Mouse (Mus musculus) forebrain, embryonic 12.5 days (tissue): ENCODE data around the gene Cmpk1. TPM values are rescaled to one million over a fixed set of nuclear protein-coding genes. Genes with fewer than 3 reads are reported as not detected.

Experiments
- ATAC-seq: fragments of 200-750 bp; cut with Nextera tagmentation; 2 replicates; pipeline ENCODE4 v1.8.0; 2017; ENCODE audit warnings: moderate TSS enrichment; ENCODE audit not compliant: low FRiP score
- H3K27ac ChIP-seq: fragments of 300-500 bp; sonication (generic); 2 replicates; pipeline ENCODE4 v1.5.1; 2016; ENCODE audit warnings: mild to moderate bottlenecking
- H3K27me3 ChIP-seq: fragments of 300-500 bp; sonication (generic); 2 replicates; pipeline ENCODE4 v1.6.1; 2016; ENCODE audit warnings: mild to moderate bottlenecking
- H3K36me3 ChIP-seq: fragments of 300-500 bp; sonication (generic); replicated peaks from 2 replicates; pipeline ENCODE4 v1.6.1; 2016; ENCODE audit warnings: mild to moderate bottlenecking
- H3K4me1 ChIP-seq: fragments of 300-500 bp; sonication (generic); 2 replicates; pipeline ENCODE4 v1.6.1; 2016
- H3K4me2 ChIP-seq: fragments of 300-500 bp; sonication (generic); 2 replicates; pipeline ENCODE4 v1.6.1; 2016; ENCODE audit warnings: mild to moderate bottlenecking, moderate library complexity
- H3K4me3 ChIP-seq: fragments of 300-500 bp; sonication (generic); replicated peaks from 2 replicates; pipeline ENCODE4 v1.5.1; 2016; ENCODE audit warnings: mild to moderate bottlenecking
- H3K9ac ChIP-seq: fragments of 300-500 bp; sonication (generic); 2 replicates; pipeline ENCODE4 v1.6.1; 2016; ENCODE audit warnings: mild to moderate bottlenecking
- H3K9me3 ChIP-seq: fragments of 300-500 bp; sonication (generic); 2 replicates; pipeline ENCODE4 v1.6.1; 2016
- WGBS: fragments of 180-500 bp; shearing (Covaris S2); methylation state at CpG from one replicate; pipeline ENCODE4 v1.1.7; 2016; 5-methylcytosine and 5-hydroxymethylcytosine counted together
- polyA plus RNA-seq: library from polyadenylated mRNA; unstranded; fragments of >200 nt; fragmentation: Nextera tagmentation; extraction: Ambion mirVana; gene quantifications from 2 replicates; pipeline ENCODE4 v1.2.1, GENCODE M21; 2016

The Cmpk1 gene
- polyA plus RNA-seq, result 123 and 129 TPM in 2 replicates

- ATAC-seq, result peak; percentile 97
- Histone ChIP-seq H3K4me3 (peak within 1 kb of the TSS; percentile 85), H3K27ac (peak within 1 kb of the TSS; percentile 100), H3K9me3 (no peaks in the 10 kb centered on the region), H3K36me3 (no peaks in the 10 kb centered on the region), H3K27me3 (no peaks in the 10 kb centered on the region), H3K4me2 (peak within 1 kb of the TSS; percentile 70), H3K9ac (peak within 1 kb of the TSS; percentile 94), H3K4me1 (peaks cover 16% of the 10 kb centered on the region)
- under 1% methylated on average over 87 of the region's 93 CpGs for WGBS
Measured at GRCm38 (mm10) chr4:114986591-114987432, at the start of gene Cmpk1. Cmpk1 (minus strand) TSS chr4:114987241.

GRCm38 (mm10) chr4:115035043-115035442 lies 48.0 kb upstream of the Cmpk1 start:
- Histone ChIP-seq H3K27ac (no peak overlapping the region), H3K4me3 (no peak overlapping the region), H3K36me3 (peaks cover 40% of the 10 kb centered on the region), H3K4me1 (no peaks in the 10 kb centered on the region), H3K27me3 (no peaks in the 10 kb centered on the region), H3K9ac (no peak overlapping the region), H3K4me2 (no peak overlapping the region), H3K9me3 (no peaks in the 10 kb centered on the region)
- no peak for ATAC-seq
- 79% methylated on average over 6 of the region's 6 CpGs for WGBS

- WGBS, result 98% methylated on average over 3 of the region's 3 CpGs
- peaks cover 74% of the 10 kb centered on the region for H3K36me3 ChIP-seq
- no peak for ATAC-seq
Measured at GRCm38 (mm10) chr4:115019997-115020396, 33.0 kb upstream of the Cmpk1 start.

GRCm38 (mm10) chr4:115014276-115014675 lies 27.2 kb upstream of the Cmpk1 start:
- H3K27ac ChIP-seq, result no peak overlapping the region
- H3K4me2 ChIP-seq, result no peak overlapping the region
- no peaks in the 10 kb centered on the region for H3K4me1 ChIP-seq
- peaks cover 66% of the 10 kb centered on the region for H3K36me3 ChIP-seq
- H3K9me3 ChIP-seq, result no peaks in the 10 kb centered on the region
- H3K4me3 ChIP-seq, result no peak overlapping the region
- H3K9ac ChIP-seq, result no peak overlapping the region
- no peak for ATAC-seq
- WGBS, result 92% methylated on average over 3 of the region's 3 CpGs
- H3K27me3 ChIP-seq, result no peaks in the 10 kb centered on the region

More at GRCm38 (mm10) chr4:115019997-115020396, 33.0 kb upstream of the Cmpk1 start:
- Histone ChIP-seq H3K4me3 (no peak overlapping the region), H3K9ac (no peak overlapping the region), H3K27me3 (no peaks in the 10 kb centered on the region), H3K27ac (no peak overlapping the region), H3K9me3 (no peaks in the 10 kb centered on the region), H3K4me1 (no peaks in the 10 kb centered on the region), H3K4me2 (no peak overlapping the region)

GRCm38 (mm10) chr4:115000429-115000795 lies 13.4 kb upstream of the Cmpk1 start:
- peak overlapping the region; percentile 76; the same call in 1 of the 2 replicates for H3K27ac ChIP-seq
- WGBS, result 2% methylated on average over 8 of the region's 8 CpGs
- peaks cover 17% of the 10 kb centered on the region for H3K36me3 ChIP-seq
- H3K4me2 ChIP-seq, result peak overlapping the region; percentile 71
- peak overlapping the region; percentile 71 for H3K4me3 ChIP-seq
- ATAC-seq, result peak; percentile 32; the same call in 1 of the 2 replicates
- H3K9me3 ChIP-seq, result no peaks in the 10 kb centered on the region
- H3K9ac ChIP-seq, result peak overlapping the region; percentile 82
- H3K27me3 ChIP-seq, result no peaks in the 10 kb centered on the region
- H3K4me1 ChIP-seq, result peaks cover 18% of the 10 kb centered on the region

- Histone ChIP-seq H3K36me3 (peaks cover 13% of the 10 kb centered on the region), H3K9ac (peak within 1 kb of the TSS; percentile 82), H3K4me3 (peak within 1 kb of the TSS; percentile 71), H3K27ac (peak within 1 kb of the TSS; percentile 96), H3K4me1 (peaks cover 18% of the 10 kb centered on the region), H3K9me3 (no peaks in the 10 kb centered on the region), H3K27me3 (peaks cover 4% of the 10 kb centered on the region; the same call in 1 of the 2 replicates), H3K4me2 (peak within 1 kb of the TSS; percentile 71)
- ATAC-seq, result peak; percentile 100
- under 1% methylated on average over 52 of the region's 52 CpGs for WGBS
Measured at GRCm38 (mm10) chr4:114999773-115000428, 12.9 kb upstream of the Cmpk1 start, which contains the start of gene Stil. Stil (plus strand) TSS chr4:115000159.

- H3K27me3 ChIP-seq, result peaks cover 6% of the 10 kb centered on the region; the same call in 1 of the 2 replicates
- peaks cover 18% of the 10 kb centered on the region for H3K4me1 ChIP-seq
- no peak; the same call in 1 of the 2 replicates for ATAC-seq
- H3K9ac ChIP-seq, result peak overlapping the region; percentile 67
- 10% methylated on average over 9 of the region's 9 CpGs for WGBS
- H3K36me3 ChIP-seq, result peaks cover 11% of the 10 kb centered on the region
- peak overlapping the region; percentile 71 for H3K4me3 ChIP-seq
- peak overlapping the region; percentile 71 for H3K4me2 ChIP-seq
- H3K27ac ChIP-seq, result peak overlapping the region; percentile 96
- no peaks in the 10 kb centered on the region for H3K9me3 ChIP-seq
Measured at GRCm38 (mm10) chr4:114999445-114999772, 12.4 kb upstream of the Cmpk1 start.

- Histone ChIP-seq H3K27me3 (peaks cover 9% of the 10 kb centered on the region; the same call in 1 of the 2 replicates), H3K4me2 (no peak overlapping the region), H3K27ac (no peak overlapping the region), H3K4me3 (no peak overlapping the region), H3K9ac (no peak overlapping the region), H3K9me3 (no peaks in the 10 kb centered on the region), H3K4me1 (peaks cover 16% of the 10 kb centered on the region), H3K36me3 (no peaks in the 10 kb centered on the region)
- WGBS, result 56% methylated on average over 3 of the region's 3 CpGs
- no peak for ATAC-seq
Measured at GRCm38 (mm10) chr4:114997051-114997450, 10.0 kb upstream of the Cmpk1 start.

- ATAC-seq, result no peak
- WGBS, result 86% methylated on average over 3 of the region's 3 CpGs
- Histone ChIP-seq H3K4me1 (no peaks in the 10 kb centered on the region; the same call in 1 of the 2 replicates), H3K27ac (no peak overlapping the region), H3K27me3 (peaks cover 9% of the 10 kb centered on the region; the same call in 1 of the 2 replicates), H3K4me2 (no peak overlapping the region), H3K36me3 (no peaks in the 10 kb centered on the region), H3K9me3 (no peaks in the 10 kb centered on the region), H3K4me3 (no peak overlapping the region), H3K9ac (no peak overlapping the region)
Measured at GRCm38 (mm10) chr4:114994218-114994617, 7.2 kb upstream of the Cmpk1 start.

- WGBS, result under 1% methylated on average over 8 of the region's 8 CpGs
Measured at GRCm38 (mm10) chr4:114986211-114986590, 840 bp downstream of the Cmpk1 start.

GRCm38 (mm10) chr4:114983020-114983419 lies 4.0 kb downstream of the Cmpk1 start:
- Histone ChIP-seq H3K9ac (no peak overlapping the region), H3K4me3 (no peak overlapping the region), H3K27ac (no peak overlapping the region), H3K9me3 (no peaks in the 10 kb centered on the region), H3K27me3 (no peaks in the 10 kb centered on the region), H3K36me3 (no peaks in the 10 kb centered on the region), H3K4me2 (no peak overlapping the region), H3K4me1 (peaks cover 16% of the 10 kb centered on the region)
- ATAC-seq, result no peak
- WGBS, result 95% methylated on average over 1 of the region's 1 CpGs

More at GRCm38 (mm10) chr4:114986211-114986590, 840 bp downstream of the Cmpk1 start:
- Histone ChIP-seq H3K9me3 (no peaks in the 10 kb centered on the region), H3K27me3 (no peaks in the 10 kb centered on the region), H3K4me2 (peak overlapping the region; percentile 70), H3K36me3 (no peaks in the 10 kb centered on the region), H3K4me3 (peak overlapping the region; percentile 85), H3K27ac (peak overlapping the region; percentile 100), H3K9ac (peak overlapping the region; percentile 94), H3K4me1 (peaks cover 16% of the 10 kb centered on the region)
- ATAC-seq, result peak; percentile 64

- H3K4me1 ChIP-seq, result peaks cover 12% of the 10 kb centered on the region
- no peaks in the 10 kb centered on the region for H3K36me3 ChIP-seq
- ATAC-seq, result no peak
- H3K27me3 ChIP-seq, result no peaks in the 10 kb centered on the region
- no peak overlapping the region for H3K27ac ChIP-seq
- H3K9me3 ChIP-seq, result no peaks in the 10 kb centered on the region
- H3K4me3 ChIP-seq, result no peak overlapping the region
- H3K4me2 ChIP-seq, result no peak overlapping the region
- WGBS, result 90% methylated on average over 1 of the region's 1 CpGs
- H3K9ac ChIP-seq, result no peak overlapping the region
Measured at GRCm38 (mm10) chr4:114982619-114983018, 4.4 kb downstream of the Cmpk1 start.
